Mouse (Mus musculus) c-Kit-negative CD71-positive TER-119-positive erythroid progenitor cells, embryonic 14.5 days (primary cell): ENCODE measurements around the gene Cxcr5.

ENCODE experiments used
- DNase-seq: peaks from one replicate; pipeline ENCODE4 v3.0.0-alpha.2; 2013; ENCODE audit warnings: low read depth, low spot score

Cxcr5 gene

GRCm38 (mm10) chr9:44561597-44561996, at the start of gene Cxcr5:
Gene Cxcr5, minus strand, starts transcription at chr9:44561877.
- DNase-seq = peak; percentile 38

- no peak for DNase-seq
Observed at GRCm38 (mm10) chr9:44610371-44610770, 48.7 kb upstream of the Cxcr5 start.

- no peak for DNase-seq
Observed at GRCm38 (mm10) chr9:44607306-44607705, 45.6 kb upstream of the Cxcr5 start.

- no peak for DNase-seq
Observed at GRCm38 (mm10) chr9:44606646-44607045, 45.0 kb upstream of the Cxcr5 start.

- peak; percentile 28 for DNase-seq
Observed at GRCm38 (mm10) chr9:44605616-44606165, 44.0 kb upstream of the Cxcr5 start.

- DNase-seq = peak; percentile 63
Observed at GRCm38 (mm10) chr9:44604779-44605615, 43.3 kb upstream of the Cxcr5 start, which contains the start of gene Ddx6. Gene Ddx6, plus strand, starts transcription at chr9:44604892.

GRCm38 (mm10) chr9:44604290-44604778, 42.7 kb upstream of the Cxcr5 start:
- DNase-seq = peak; percentile 60

- DNase-seq = peak; percentile 38
Observed at GRCm38 (mm10) chr9:44603454-44604289, 42.0 kb upstream of the Cxcr5 start.

- no peak for DNase-seq
Observed at GRCm38 (mm10) chr9:44602766-44603165, 41.1 kb upstream of the Cxcr5 start.

GRCm38 (mm10) chr9:44600801-44601200, 39.1 kb upstream of the Cxcr5 start:
- no peak for DNase-seq

GRCm38 (mm10) chr9:44599616-44600015, 37.9 kb upstream of the Cxcr5 start:
- no peak for DNase-seq

GRCm38 (mm10) chr9:44598899-44599495, 37.3 kb upstream of the Cxcr5 start:
- DNase-seq = no peak

GRCm38 (mm10) chr9:44597742-44598141, 36.1 kb upstream of the Cxcr5 start:
- no peak for DNase-seq

- DNase-seq = no peak
Observed at GRCm38 (mm10) chr9:44595537-44595930, 33.9 kb upstream of the Cxcr5 start.

- DNase-seq = no peak
Observed at GRCm38 (mm10) chr9:44594901-44595536, 33.3 kb upstream of the Cxcr5 start.

- no peak for DNase-seq
Observed at GRCm38 (mm10) chr9:44593886-44594285, 32.2 kb upstream of the Cxcr5 start.

GRCm38 (mm10) chr9:44593221-44593620, 31.5 kb upstream of the Cxcr5 start:
- DNase-seq = no peak

- no peak for DNase-seq
Observed at GRCm38 (mm10) chr9:44591595-44592188, 30.0 kb upstream of the Cxcr5 start.

- DNase-seq = no peak
Observed at GRCm38 (mm10) chr9:44590969-44591368, 29.3 kb upstream of the Cxcr5 start.

- DNase-seq = no peak
Observed at GRCm38 (mm10) chr9:44589095-44589494, 27.4 kb upstream of the Cxcr5 start.

- no peak for DNase-seq
Observed at GRCm38 (mm10) chr9:44588605-44589004, 26.9 kb upstream of the Cxcr5 start.
